Mouse (Mus musculus): Measurements from ENCODE around the gene Gpx2. TPM values are rescaled to one million over a fixed set of nuclear protein-coding genes. Genes with fewer than 3 reads are reported as not detected.

Gene Gpx2
- total RNA-seq, 1 experiment: 7.0 TPM

- in situ Hi-C loops (cut with MboI; ENCODE audit: low sequenced_read_pairs in 2 of 2, unreplicated experiment in 2 of 2): no loop called here
These were observed 9.9 kb upstream of the Gpx2 start for GRCm38 (mm10) chr12:76805056-76805811.

GRCm38 (mm10) chr12:76803700-76804252, 8.4 kb upstream of the Gpx2 start:
- H3K36me3 ChIP-seq (ENCODE audit: control insufficient read depth, insufficient read depth, low read length, poor library complexity, severe bottlenecking): peaks cover 2% of the 10 kb centered on the region; the same call in 1 of the 2 replicates
- H3K27ac ChIP-seq (ENCODE audit: insufficient read depth, low read depth, low read length, poor library complexity, severe bottlenecking): no peak overlapping the region
- H3K4me3 ChIP-seq (ENCODE audit: insufficient read depth in 1 of 2, low read depth in 1 of 2, low read length in 2 of 2, poor library complexity in 1 of 2, severe bottlenecking in 1 of 2): no peak overlapping the region
- no peak for DNase-seq (ENCODE audit: low read depth, low spot score)
- in situ Hi-C loops (cut with MboI; ENCODE audit: low sequenced_read_pairs in 2 of 2, unreplicated experiment in 2 of 2): no loop called here
- H3K4me1 ChIP-seq (ENCODE audit: control insufficient read depth in 2 of 2, insufficient read depth in 2 of 2, low read length in 2 of 2, poor library complexity in 1 of 2): no peaks in the 10 kb centered on the region
- TF ChIP-seq ZC3H11A (IDR thresholded peaks at IDR 0.05; ENCODE audit: borderline replicate concordance, low read depth, low read length) (peak; percentile 75; the same call in 1 of the 2 replicates), MAFK (IDR thresholded peaks at IDR 0.05; ENCODE audit: insufficient read depth, low read depth, low read length) (no peak)
- H3K9ac ChIP-seq (ENCODE audit: insufficient read depth, low read depth, low read length, poor library complexity, severe bottlenecking): no peak overlapping the region
- H3K9me3 ChIP-seq (ENCODE audit: control insufficient read depth, insufficient read depth, low read depth, low read length): no peaks in the 10 kb centered on the region

More at GRCm38 (mm10) chr12:76805056-76805811, 9.9 kb upstream of the Gpx2 start:
- H3K4me1 ChIP-seq (ENCODE audit: control insufficient read depth in 2 of 2, insufficient read depth in 2 of 2, low read length in 2 of 2, poor library complexity in 1 of 2): peaks cover 0 to 7% of the 10 kb centered on the region in 2 experiments; a peak in 1 of 4 replicates
- peaks cover 2% of the 10 kb centered on the region; the same call in 1 of the 2 replicates for H3K36me3 ChIP-seq (ENCODE audit: control insufficient read depth, insufficient read depth, low read length, poor library complexity, severe bottlenecking)
- TF ChIP-seq ZC3H11A (IDR thresholded peaks at IDR 0.05; ENCODE audit: borderline replicate concordance, low read depth, low read length) (no peak), CHD2 (IDR thresholded peaks at IDR 0.05; ENCODE audit: low read depth, low read length) (no peak), MAFK (IDR thresholded peaks at IDR 0.05; ENCODE audit: insufficient read depth, low read depth, low read length) (no peak), ZNF384 (IDR thresholded peaks at IDR 0.05; ENCODE audit: low read depth, low read length) (no peak), HCFC1 (IDR thresholded peaks at IDR 0.05; ENCODE audit: borderline replicate concordance, insufficient read depth, low read length) (no peak)
- no peak overlapping the region for H3K9ac ChIP-seq (ENCODE audit: insufficient read depth, low read depth, low read length, poor library complexity, severe bottlenecking)
- no peak for DNase-seq (ENCODE audit: low read depth, low spot score)
- H3K4me3 ChIP-seq (ENCODE audit: insufficient read depth in 1 of 2, low read depth in 1 of 2, low read length in 2 of 2, poor library complexity in 1 of 2, severe bottlenecking in 1 of 2): no peak overlapping the region
- no peaks in the 10 kb centered on the region for H3K9me3 ChIP-seq (ENCODE audit: control insufficient read depth, insufficient read depth, low read depth, low read length)
- no peak overlapping the region for H3K27ac ChIP-seq (ENCODE audit: insufficient read depth, low read depth, low read length, poor library complexity, severe bottlenecking)

- Histone ChIP-seq H3K27ac (ENCODE audit: insufficient read depth, low read depth, low read length, poor library complexity, severe bottlenecking) (no peak overlapping the region), H3K4me1 (ENCODE audit: control insufficient read depth in 2 of 2, insufficient read depth in 2 of 2, low read length in 2 of 2, poor library complexity in 1 of 2) (0 out of 4 replicates have a peak, but pooled peaks cover 0 to 2% of the 10 kb centered on the region in 2 experiments), H3K4me3 (ENCODE audit: insufficient read depth in 1 of 2, low read depth in 1 of 2, low read length in 2 of 2, poor library complexity in 1 of 2, severe bottlenecking in 1 of 2) (no peak overlapping the region), H3K9ac (ENCODE audit: insufficient read depth, low read depth, low read length, poor library complexity, severe bottlenecking) (no peak overlapping the region), H3K9me3 (ENCODE audit: control insufficient read depth, insufficient read depth, low read depth, low read length) (no peaks in the 10 kb centered on the region), H3K36me3 (ENCODE audit: control insufficient read depth, insufficient read depth, low read length, poor library complexity, severe bottlenecking) (peaks cover 2% of the 10 kb centered on the region; the same call in 1 of the 2 replicates)
- TF ChIP-seq CHD2 (IDR thresholded peaks at IDR 0.05; ENCODE audit: low read depth, low read length) (no peak), MAFK (IDR thresholded peaks at IDR 0.05; ENCODE audit: insufficient read depth, low read depth, low read length) (no peak), ZC3H11A (IDR thresholded peaks at IDR 0.05; ENCODE audit: borderline replicate concordance, low read depth, low read length) (no peak), HCFC1 (IDR thresholded peaks at IDR 0.05; ENCODE audit: borderline replicate concordance, insufficient read depth, low read length) (no peak), ZNF384 (IDR thresholded peaks at IDR 0.05; ENCODE audit: low read depth, low read length) (no peak)
- DNase-seq (ENCODE audit: low read depth, low spot score): no peak
- in situ Hi-C loops (cut with MboI; ENCODE audit: low sequenced_read_pairs in 2 of 2, unreplicated experiment in 2 of 2): no loop called here
These were observed 7.7 kb upstream of the Gpx2 start for GRCm38 (mm10) chr12:76803028-76803427.

- Histone ChIP-seq H3K9me3 (ENCODE audit: control insufficient read depth, insufficient read depth, low read depth, low read length) (no peaks in the 10 kb centered on the region), H3K36me3 (ENCODE audit: control insufficient read depth, insufficient read depth, low read length, poor library complexity, severe bottlenecking) (peaks cover 2% of the 10 kb centered on the region; the same call in 1 of the 2 replicates), H3K4me1 (ENCODE audit: control insufficient read depth in 2 of 2, insufficient read depth in 2 of 2, low read length in 2 of 2, poor library complexity in 1 of 2) (peaks cover 10 to 12% of the 10 kb centered on the region in 2 experiments; a peak in 3 of 4 replicates), H3K27ac (ENCODE audit: insufficient read depth, low read depth, low read length, poor library complexity, severe bottlenecking) (no peak overlapping the region), H3K9ac (ENCODE audit: insufficient read depth, low read depth, low read length, poor library complexity, severe bottlenecking) (no peak overlapping the region), H3K4me3 (ENCODE audit: insufficient read depth in 1 of 2, low read depth in 1 of 2, low read length in 2 of 2, poor library complexity in 1 of 2, severe bottlenecking in 1 of 2) (no peak overlapping the region)
- in situ Hi-C loops (cut with MboI; ENCODE audit: low sequenced_read_pairs in 2 of 2, unreplicated experiment in 2 of 2): no loop called here
- no peak for DNase-seq (ENCODE audit: low read depth, low spot score)
- TF ChIP-seq MAFK (IDR thresholded peaks at IDR 0.05; ENCODE audit: insufficient read depth, low read depth, low read length) (no peak), CHD2 (IDR thresholded peaks at IDR 0.05; ENCODE audit: low read depth, low read length) (no peak), ZNF384 (IDR thresholded peaks at IDR 0.05; ENCODE audit: low read depth, low read length) (no peak), HCFC1 (IDR thresholded peaks at IDR 0.05; ENCODE audit: borderline replicate concordance, insufficient read depth, low read length) (no peak), ZC3H11A (IDR thresholded peaks at IDR 0.05; ENCODE audit: borderline replicate concordance, low read depth, low read length) (no peak)
These were observed 2.8 kb upstream of the Gpx2 start for GRCm38 (mm10) chr12:76798008-76798720.
